Comparison of ENCODE assay signal across 9 mouse cellular contexts in the genomic region with DNA sequence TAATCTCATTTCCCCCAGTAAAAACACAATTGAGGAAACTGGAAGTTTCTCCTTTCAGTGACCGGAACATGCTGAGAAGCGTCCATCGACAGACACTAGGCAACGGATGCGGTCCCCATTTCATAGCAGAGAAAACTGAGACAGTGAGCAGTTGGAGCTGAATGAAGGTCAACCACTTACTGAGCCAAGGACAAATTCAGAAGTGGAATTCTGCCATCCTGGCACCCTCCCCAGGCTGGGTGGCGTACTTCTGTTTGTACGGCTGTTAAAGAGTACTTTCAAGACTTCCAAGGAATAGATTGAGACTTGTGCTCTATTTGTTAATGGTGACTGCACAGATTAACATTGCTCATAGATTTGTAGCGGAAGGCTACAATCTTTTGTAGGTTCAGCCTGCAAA. TPM values are rescaled to one million over a fixed set of nuclear protein-coding genes. Genes with fewer than 3 reads are reported as not detected.
A peak's percentile ranks its signal among the peaks of the same experiment; 100 is the strongest.
DNase-seq lines count a peak whose midpoint lies in the region; TF ChIP-seq lines count a peak whose summit lies in the region.
"Had no signal": no experiment of that assay in that cellular context is flagged by ENCODE, and none has a peak within 500 bp of the region (broad histone marks: within the 10 kb centered on the region; RNA-seq: fewer than 3 reads in every experiment).

No protein-coding gene starts in this region.

- H3K4me3 ChIP-seq in heart, embryonic 10.5 days: no peak overlapping the region
- no peak overlapping the region for H3K4me3 ChIP-seq in lung, adult 2 months (replicated peaks; ENCODE audit: extremely low read depth, low read depth, low read length)

- no peak for TF ChIP-seq POLR2A in lung, adult 2 months (IDR thresholded peaks at IDR 0.05; ENCODE audit: borderline replicate concordance, extremely low read depth, low read depth, low read length)

- 84% methylated on average over 8 of the region's 8 CpGs for WGBS in heart, embryonic 10.5 days
- 62% methylated on average over 8 of the region's 8 CpGs for WGBS in lung, adult 2 months

- no peaks in the 10 kb centered on the region for H3K9me3 ChIP-seq in heart, embryonic 10.5 days

- peak; percentile 83 for DNase-seq in heart, adult 11 months
- no peak for DNase-seq in heart, embryonic 10.5 days (ENCODE audit: low spot score)
- peak; percentile 42 for DNase-seq in brain, adult 2 months (ENCODE audit: low read depth, low spot score)
- DNase-seq in heart, postnatal 14 days: peak; percentile 27 to 39
- DNase-seq in lung, adult 2 months: peak; percentile 53
- no peak for DNase-seq in spleen, adult 18-20 months
- DNase-seq in urinary bladder, adult 2 months (ENCODE audit: low spot score): no peak
- no peak for DNase-seq in urinary bladder, postnatal 10 days (ENCODE audit: low spot score)

- no peaks in the 10 kb centered on the region for H3K36me3 ChIP-seq in heart, embryonic 10.5 days

- no peak overlapping the region for H3K27ac ChIP-seq in heart, embryonic 10.5 days
- H3K27ac ChIP-seq: liver, embryonic 14.5 days had no signal

- peaks cover 4% of the 10 kb centered on the region; the same call in 1 of the 2 replicates for H3K4me1 ChIP-seq in heart, embryonic 10.5 days
- H3K4me1 ChIP-seq in lung, adult 2 months (ENCODE audit: control insufficient read depth, insufficient read depth, low read length): peaks cover 7% of the 10 kb centered on the region; the same call in 1 of the 2 replicates

- intact Hi-C loops in heart, postnatal 14 days (cut with DNase I): no loop called here

- H3K27me3 ChIP-seq in heart, embryonic 10.5 days (ENCODE audit: insufficient read depth, poor library complexity, severe bottlenecking): no peaks in the 10 kb centered on the region

- no peak for TF ChIP-seq CTCF in lung, adult 2 months (IDR thresholded peaks at IDR 0.05; ENCODE audit: insufficient read depth, low read length)

RNA-seq across cellular contexts. Expression of a gene that starts 54.2 kb away (rescaled TPM):
- polyA plus RNA-seq in heart, embryonic 10.5 days (2016; fragmentation: Nextera tagmentation; extraction: Ambion mirVana): 7.8 and 10.8 TPM in 2 replicates
- 10 to 100 TPM; 48.8 to 62.5 TPM for total RNA-seq in heart, postnatal 14 days (2021)
- polyA plus RNA-seq in lung, adult 2 months (2012; rRNA removed): 14.6 and 14.9 TPM in 2 replicates
- polyA plus RNA-seq in urinary bladder, adult 2 months (2012; rRNA removed): 17.9 and 35.1 TPM in 2 replicates

Comparison
In these comparisons a context has a peak if more than half of its experiments do, and no peak if none do; other contexts are left out.
1. DNase-seq: peak in heart, adult 11 months (single experiment), brain, adult 2 months (single experiment), heart, postnatal 14 days (2 of 2) and lung, adult 2 months (single experiment); none in heart, embryonic 10.5 days (single experiment), spleen, adult 18-20 months (0 of 2), urinary bladder, adult 2 months (single experiment) and urinary bladder, postnatal 10 days (single experiment).